Mouse (Mus musculus) adrenal gland, postnatal 36 days (tissue): ENCODE measurements around the gene Gm20388. TPM values are rescaled to one million over a fixed set of nuclear protein-coding genes. Genes with fewer than 3 reads are reported as not detected.
A peak's percentile ranks its signal among the peaks of the same experiment; 100 is the strongest.

ENCODE experiments used
- DNase-seq, 2 experiments: peaks; one replicate each; pipeline ENCODE4 v3.0.0; 2021; ENCODE audit warnings: mixed read lengths in 1 of 2
- microRNA-seq: library from miRNA; unstranded; fragments of <30 nt; microRNA quantifications from one replicate; pipeline ENCODE4 v1.2.0, GENCODE M21; 2021
- total RNA-seq, 2 experiments: library from RNA; stranded (reverse); gene quantifications; 2 replicates each; pipeline ENCODE4 v1.2.3; 2021

The Gm20388 gene
- total RNA-seq, 2 experiments from 2014 or later, result 2.4 to 7.4 TPM

GRCm38 (mm10) chr8:124373753-124374152 lies 4463.1 kb downstream of the Gm20388 start:
- DNase-seq, result no peak

DNA sequence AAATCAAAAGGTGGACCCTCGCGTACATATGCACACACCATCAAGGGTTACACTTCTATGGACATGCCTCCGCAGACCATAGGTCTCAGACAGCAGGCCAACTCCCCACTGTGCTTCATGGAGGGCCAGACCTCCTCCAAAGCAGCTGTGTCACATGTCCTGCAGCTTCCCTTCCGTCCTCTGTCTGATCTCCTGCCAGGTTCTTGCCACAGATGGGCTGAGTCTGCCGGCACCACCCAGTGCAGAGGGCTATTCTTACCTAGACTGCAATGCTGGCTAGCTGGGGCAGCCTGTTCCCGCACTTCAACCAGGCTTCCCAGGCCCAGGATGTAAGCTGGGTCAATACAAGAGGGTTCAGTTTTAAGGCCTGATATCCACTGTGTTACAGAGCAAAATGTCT lies 4464.5 kb downstream of the Gm20388 start:
- peak; percentile 39 to 41 for DNase-seq

DNA sequence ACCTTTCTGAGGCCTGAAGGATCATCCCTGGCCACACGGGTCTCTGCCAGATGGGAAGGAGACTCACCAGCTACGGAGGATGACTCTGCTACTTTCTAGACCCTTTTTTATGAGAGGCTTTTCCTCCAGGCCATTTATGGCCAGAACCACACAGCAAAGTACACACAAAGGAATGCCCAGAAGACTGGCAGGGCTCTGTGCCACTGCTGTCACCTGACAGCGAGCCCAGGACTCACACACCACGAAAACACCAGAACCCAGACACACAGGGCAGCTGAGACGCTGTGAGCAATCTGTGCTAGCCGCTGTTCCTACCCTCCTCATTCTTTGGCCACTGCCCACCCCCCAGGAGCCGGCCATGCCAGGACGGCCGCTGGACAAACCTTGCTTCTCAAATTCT lies 4465.1 kb downstream of the Gm20388 start:
- DNase-seq, result no peak

GRCm38 (mm10) chr8:124376406-124376805 lies 4465.8 kb downstream of the Gm20388 start:
- DNase-seq, result no peak

DNA sequence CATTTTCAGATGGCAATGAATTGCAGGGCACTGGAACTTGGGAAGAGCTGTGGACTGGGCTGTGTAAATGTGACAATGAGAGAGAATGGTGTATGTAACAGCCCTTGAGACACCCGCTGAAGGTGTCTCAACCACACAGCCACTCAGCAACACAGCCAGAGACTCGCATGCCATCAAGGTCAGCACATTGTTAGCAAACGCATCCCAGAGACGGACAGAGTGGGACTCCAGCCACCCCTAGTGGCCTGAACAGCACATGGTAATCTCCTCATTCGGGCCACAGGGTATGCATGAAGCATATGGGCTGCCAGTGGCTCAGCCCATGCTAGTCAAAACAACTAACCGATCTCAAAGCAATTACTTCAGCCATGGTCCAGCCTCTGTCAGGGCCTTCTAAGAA lies 4468.6 kb downstream of the Gm20388 start:
- DNase-seq, result peak in 1 of 2 experiments; percentile 45

DNA sequence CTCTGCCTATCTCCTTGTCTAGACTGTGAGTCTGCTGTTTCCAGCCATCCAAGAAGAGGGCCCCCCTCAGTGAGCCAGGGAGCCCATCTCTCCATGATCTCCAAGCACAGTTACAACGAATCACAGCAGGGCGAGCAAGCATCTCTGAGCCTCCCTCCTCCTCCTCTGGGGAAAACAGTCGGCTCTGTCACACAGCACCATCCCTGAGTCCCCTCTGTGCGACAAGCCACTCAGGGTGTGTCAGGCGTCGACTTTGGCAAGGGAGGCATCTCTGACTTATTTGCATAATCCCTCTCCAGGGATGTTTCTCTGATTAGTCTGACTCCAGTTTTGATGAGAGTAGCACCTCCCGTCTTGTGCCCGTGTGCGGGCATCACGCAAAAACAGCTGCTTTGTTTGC lies 4471.6 kb downstream of the Gm20388 start:
- no peak for DNase-seq

DNA sequence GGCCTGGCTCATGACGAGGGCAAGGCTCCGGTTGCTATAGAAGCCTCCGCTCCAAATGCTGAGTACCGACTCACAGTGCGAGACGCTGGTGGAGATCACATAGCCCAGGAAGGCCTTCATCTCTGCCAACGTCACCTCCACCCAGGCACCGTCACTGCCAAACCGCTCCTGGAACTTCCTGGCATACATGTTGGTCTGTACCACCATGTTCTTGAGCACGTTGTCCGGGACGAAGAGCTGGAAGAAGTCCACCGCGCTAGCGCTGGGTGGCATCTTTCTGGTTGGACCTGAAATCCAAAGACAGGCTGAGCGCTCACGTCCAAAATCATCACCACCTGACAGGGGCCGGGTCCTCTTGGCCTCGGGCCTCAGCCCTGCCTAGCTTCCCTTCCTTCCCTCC lies 4473.7 kb downstream of the Gm20388 start:
- DNase-seq, result no peak

DNA sequence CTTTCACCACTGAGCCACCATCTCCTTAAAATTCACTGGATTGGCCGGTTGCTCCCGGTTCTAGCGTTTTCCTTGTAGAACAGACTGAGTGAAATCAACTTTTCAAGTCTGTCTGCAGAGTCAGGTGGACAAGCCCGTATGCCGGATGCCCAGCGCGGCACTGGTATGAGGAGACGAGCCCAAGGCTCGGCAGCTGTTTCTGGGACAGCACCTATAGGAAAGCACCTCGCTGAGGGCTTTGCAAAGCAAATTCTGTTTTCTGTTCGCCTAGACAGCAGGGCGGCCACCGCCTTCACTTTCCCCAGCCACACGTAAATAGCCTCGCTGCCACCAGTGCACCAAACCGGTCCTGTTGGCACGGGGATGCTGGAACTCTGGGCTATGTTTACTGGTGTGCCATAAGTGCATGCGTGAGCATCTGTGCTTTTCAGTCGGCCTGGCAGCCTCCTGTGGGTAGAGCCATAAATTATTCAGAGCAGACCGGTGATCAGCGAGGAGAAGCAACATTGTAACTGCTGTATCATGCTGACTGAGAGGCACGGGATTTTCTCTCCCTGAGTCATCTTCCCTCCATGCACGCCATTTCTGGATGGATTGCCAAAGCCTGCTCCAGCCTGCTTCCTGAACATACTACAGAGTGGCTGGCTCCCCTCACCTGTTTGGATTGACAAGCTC lies 4475.7 kb downstream of the Gm20388 start:
- peak; percentile 67 for DNase-seq

GRCm38 (mm10) chr8:124389495-124389894 lies 4478.9 kb downstream of the Gm20388 start:
- DNase-seq, result no peak

- DNase-seq, result no peak
Measured at GRCm38 (mm10) chr8:124391191-124391590, 4480.6 kb downstream of the Gm20388 start.

DNA sequence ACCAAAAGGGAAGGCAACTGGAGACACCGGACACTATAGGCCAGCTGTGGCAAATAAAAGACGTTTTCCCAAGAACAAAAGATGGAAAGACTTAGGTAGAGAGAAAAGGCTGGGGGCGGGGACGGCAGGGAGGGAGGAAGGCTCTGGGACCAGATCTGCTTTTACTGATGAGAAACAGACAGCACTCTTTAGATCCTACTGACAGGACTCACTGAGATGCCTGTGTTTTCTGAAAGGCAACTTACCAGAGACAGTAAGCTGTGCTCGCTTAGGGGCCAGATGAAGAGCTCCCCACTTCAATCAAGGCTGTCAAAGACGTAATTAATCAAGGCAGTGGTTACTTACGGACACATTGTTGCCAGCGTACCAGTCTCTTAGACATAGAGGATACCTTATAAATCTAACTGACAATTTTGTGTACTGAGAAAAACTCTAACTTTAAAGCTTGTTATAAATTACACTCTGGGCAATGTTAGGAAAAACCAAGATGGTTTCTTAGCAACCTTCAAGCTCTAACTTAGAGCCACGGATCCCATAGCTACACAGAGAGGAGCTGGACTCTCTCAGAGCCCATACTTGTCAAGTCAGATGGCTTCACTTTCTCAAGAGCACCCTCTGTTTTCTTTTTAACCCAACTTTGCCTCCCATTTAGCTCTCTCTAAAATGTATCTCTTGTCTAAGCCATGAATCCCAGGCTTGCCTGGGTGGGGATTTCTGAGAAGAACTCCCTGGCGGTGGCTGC lies 4481.8 kb downstream of the Gm20388 start:
- DNase-seq, result no peak

- no peak for DNase-seq
Measured at GRCm38 (mm10) chr8:124393013-124393412, 4482.4 kb downstream of the Gm20388 start.

- DNase-seq, result no peak
Measured at GRCm38 (mm10) chr8:124393927-124394326, 4483.3 kb downstream of the Gm20388 start.

DNA sequence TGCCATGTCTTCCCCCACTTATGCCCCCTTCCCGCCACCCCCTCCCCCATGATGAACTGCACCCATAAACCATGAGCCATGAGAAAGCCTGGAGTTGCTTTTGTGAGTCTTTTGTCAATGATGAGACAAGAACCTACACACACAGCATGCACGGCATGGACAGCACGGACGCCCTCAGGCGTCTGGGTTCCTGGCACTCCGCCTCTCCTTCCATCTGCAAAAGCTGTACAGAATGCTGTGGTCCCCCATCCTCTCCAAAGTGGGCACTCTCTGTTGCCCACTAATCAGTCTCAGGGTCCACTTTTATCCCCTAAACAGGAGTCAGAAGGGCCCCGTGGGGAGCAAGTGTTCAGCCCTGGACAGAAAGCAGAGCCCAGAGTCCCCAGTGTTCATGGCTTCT lies 4484.3 kb downstream of the Gm20388 start:
- DNase-seq, result no peak

Small RNAs within 50 kb of the gene (microRNA-seq; reads per million reads assigned to microRNA genes)
- gene Gm22715, result not detected
- gene Gm24366, result not detected
- not detected for gene Gm27530
- gene Mir1967, result not detected
- gene Mir6396, result not detected
- not detected for gene Mir7079
- 1.00 reads per million for gene Mir7080
- gene Mir7237, result not detected
- 1.00 reads per million for gene Mir7687

Other genes starting within 250 kb of the Gm20388 start
- 10 to 100 TPM in 1 of 2 experiments, 1 to 10 TPM in 1; 9.7 to 15.6 TPM for gene Wfdc1, start 244.5 kb upstream of the Gm20388 start, total RNA-seq
- gene Atp2c2, start 210.8 kb upstream of the Gm20388 start, total RNA-seq, result under 1 TPM; 0.17 to 0.46 TPM
- 10 to 100 TPM; 11.0 to 17.4 TPM for gene Tldc1, start 132.4 kb upstream of the Gm20388 start, total RNA-seq
- 10 to 100 TPM; 44.4 to 51.3 TPM for gene Cotl1, start 70.3 kb upstream of the Gm20388 start, total RNA-seq
- 1 to 10 TPM; 5.0 to 10.0 TPM for gene Klhl36, start 48.6 kb upstream of the Gm20388 start, total RNA-seq
- 100 to 1,000 TPM; 100 to 113 TPM for gene Usp10, start 481 bp upstream of the Gm20388 start, total RNA-seq
- gene Crispld2, start 81.6 kb downstream of the Gm20388 start, total RNA-seq, result 10 to 100 TPM in 1 of 2 experiments, 1 to 10 TPM in 1; 7.8 to 19.4 TPM
- 10 to 100 TPM; 40.3 to 55.6 TPM for gene Zdhhc7, start 190.6 kb downstream of the Gm20388 start, total RNA-seq
- gene 6430548M08Rik, start 203.3 kb downstream of the Gm20388 start, total RNA-seq, result 100 to 1,000 TPM in 1 of 2 experiments, 10 to 100 TPM in 1; 77.7 to 152 TPM